Mouse (Mus musculus): ENCODE measurements at regions not wholly inside any gene's neighbourhood (a gene's known extent, or its start where the extent isn't known, plus 50 kb on each side); places are given as distances from the start of the nearest gene placed in this dataset.
"Not testable (repeated sequence)": the region's sequence is repeated elsewhere in the genome, so short reads cannot be mapped to it uniquely, and the experiment has no call there.

GRCm38 (mm10) chr12:79982497-79982896 is 130.3 kb downstream of the Zfp36l1 start:
- not testable (repeated sequence) for TF ChIP-seq CTCF (IDR thresholded peaks at IDR 0.05; ENCODE audit: low read depth); EP300 (optimal IDR thresholded peaks at IDR 0.05)

Data from stomach, postnatal 0 days (tissue).